Comparison of ENCODE assay signal across 11 mouse cellular contexts in the genomic region with DNA sequence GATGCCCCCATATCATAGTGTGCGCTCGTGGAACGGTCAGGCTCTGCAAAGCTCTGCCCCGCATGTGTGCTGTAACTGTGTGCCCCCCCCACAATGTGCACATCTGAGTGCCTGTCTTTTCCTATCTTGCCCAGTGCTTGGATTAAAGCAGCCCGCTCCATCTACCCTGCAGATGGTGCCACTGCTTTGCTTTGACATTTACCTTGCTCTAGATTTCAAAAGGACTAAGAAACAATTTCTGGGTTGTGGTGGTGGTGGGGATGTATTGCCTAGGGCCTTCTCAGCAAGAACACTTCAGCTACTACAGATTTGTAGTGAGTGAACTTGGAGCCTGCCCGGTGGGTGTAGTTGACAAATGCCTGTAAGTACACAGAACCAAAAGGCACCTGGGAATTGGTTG.
DNase-seq lines count a peak whose midpoint lies in the region; ATAC-seq and TF ChIP-seq lines count a peak whose summit lies in the region.
"Had no signal": no experiment of that assay in that cellular context is flagged by ENCODE, and none has a peak within 500 bp of the region (broad histone marks: within the 10 kb centered on the region; RNA-seq: fewer than 3 reads in every experiment).

No protein-coding gene starts in this region.

- H3K9ac ChIP-seq in kidney, postnatal 0 days (ENCODE audit: low read depth, low read length): no peak overlapping the region
- H3K9ac ChIP-seq: hindbrain, embryonic 12.5 days; limb, embryonic 12.5 days had no signal

- no peak overlapping the region for H3K4me2 ChIP-seq in kidney, postnatal 0 days (ENCODE audit: low read length)
- H3K4me2 ChIP-seq: hindbrain, embryonic 12.5 days; limb, embryonic 12.5 days; midbrain, embryonic 11.5 days had no signal

- WGBS in kidney, postnatal 0 days: 79% methylated on average over 6 of the region's 6 CpGs
- WGBS in thymus, adult 2 months: 56% methylated on average over 6 of the region's 6 CpGs

- DNase-seq in adrenal gland, postnatal 36 days: peak; percentile 45 to 62
- DNase-seq in adrenal gland, adult 8-10 months: no peak
- no peak for DNase-seq in kidney, postnatal 0 days (ENCODE audit: low spot score)
- DNase-seq in kidney, adult 18-20 months: no peak
- peak; percentile 44 for DNase-seq in thymus, adult 2 months
- DNase-seq in thymus, adult 18-20 months: no peak
- DNase-seq in spleen, postnatal 14 days (ENCODE audit: low spot score in 2 of 2): no peak
- no peak for DNase-seq in frontal cortex, postnatal 14 days (ENCODE audit: low spot score in 2 of 2)

- peaks cover 10% of the 10 kb centered on the region; the same call in 1 of the 2 replicates for H3K36me3 ChIP-seq in kidney, postnatal 0 days (ENCODE audit: insufficient read depth, low read length)
- H3K36me3 ChIP-seq in thymus, adult 2 months (ENCODE audit: control insufficient read depth, insufficient read depth, low read length): peaks cover 27% of the 10 kb centered on the region

- TF ChIP-seq CTCF in kidney, postnatal 0 days (IDR thresholded peaks at IDR 0.05; ENCODE audit: low read depth): no peak
- TF ChIP-seq CTCF in thymus, adult 2 months (IDR thresholded peaks at IDR 0.05; ENCODE audit: borderline replicate concordance, control insufficient read depth, extremely low read depth, insufficient read depth, low read length, poor library complexity): no peak

- peaks cover 41% of the 10 kb centered on the region for H3K4me1 ChIP-seq in kidney, postnatal 0 days (replicated peaks; ENCODE audit: insufficient read depth, low read length)
- peaks cover 34% of the 10 kb centered on the region for H3K4me1 ChIP-seq in thymus, adult 2 months (replicated peaks; ENCODE audit: control insufficient read depth, insufficient read depth, low read length)

- H3K4me3 ChIP-seq in kidney, postnatal 0 days (replicated peaks; ENCODE audit: low read depth, low read length): no peak overlapping the region
- H3K4me3 ChIP-seq in thymus, adult 2 months (ENCODE audit: control insufficient read depth, insufficient read depth, low read length): no peak overlapping the region
- H3K4me3 ChIP-seq: hindbrain, embryonic 12.5 days; limb, embryonic 12.5 days had no signal

- ATAC-seq in kidney, postnatal 0 days (replicated peaks; ENCODE audit: low FRiP score, low read depth): no peak

- no peak for TF ChIP-seq POLR2A in thymus, adult 2 months (IDR thresholded peaks at IDR 0.05; ENCODE audit: control insufficient read depth, extremely low read depth, insufficient read depth, low read length, poor library complexity)

- H3K27me3 ChIP-seq in kidney, postnatal 0 days (ENCODE audit: insufficient read depth, low read length): no peaks in the 10 kb centered on the region
- no peaks in the 10 kb centered on the region for H3K27me3 ChIP-seq in thymus, adult 2 months (ENCODE audit: control insufficient read depth, insufficient read depth, low read length)
- H3K27me3 ChIP-seq: hindbrain, embryonic 12.5 days; limb, embryonic 12.5 days had no signal

- no peaks in the 10 kb centered on the region for H3K9me3 ChIP-seq in kidney, postnatal 0 days (replicated peaks; ENCODE audit: low read length)
- H3K9me3 ChIP-seq: hindbrain, embryonic 12.5 days; limb, embryonic 12.5 days had no signal

- 0 out of 2 replicates have a peak overlapping the region, but pooled peaks have one; percentile 50 for H3K27ac ChIP-seq in kidney, postnatal 0 days
- peak overlapping the region; percentile 42; the same call in 1 of the 2 replicates for H3K27ac ChIP-seq in thymus, adult 2 months (ENCODE audit: control insufficient read depth, insufficient read depth, low read length)
- H3K27ac ChIP-seq: hindbrain, embryonic 12.5 days; limb, embryonic 12.5 days had no signal

Comparison
In these comparisons a context has a peak if more than half of its experiments do, and no peak if none do; other contexts are left out.
1. DNase-seq: peak in adrenal gland, postnatal 36 days (2 of 2) and thymus, adult 2 months (single experiment); none in adrenal gland, adult 8-10 months (single experiment), kidney, postnatal 0 days (single experiment), kidney, adult 18-20 months (single experiment), thymus, adult 18-20 months (0 of 2), spleen, postnatal 14 days (0 of 2) and frontal cortex, postnatal 14 days (0 of 2).